Mouse (Mus musculus) CH12.LX (cell line): Measurements from ENCODE around the gene Trim7.

Experiments
- CHD2 ChIP-seq: IDR thresholded peaks from 2 replicates; pipeline ENCODE4 v1.6.1; 2011; ENCODE audit warnings: low read length, improper control_type of control experiment
- CTCF ChIP-seq, 2 experiments: IDR thresholded peaks in 1 of 2; conservative IDR thresholded peaks in 1 of 2; 2 replicates each; pipeline ENCODE4 v1.5.1; 2011 to 2012; ENCODE audit warnings: low read depth in 2 of 2, low read length in 2 of 2, improper control_type of control experiment in 1 of 2, inconsistent platforms in 1 of 2, mild to moderate bottlenecking in 1 of 2, moderate library complexity in 1 of 2
- ELF1 ChIP-seq: IDR thresholded peaks from 2 replicates; pipeline ENCODE4 v1.6.1; 2014; ENCODE audit warnings: low read depth, mild to moderate bottlenecking, inconsistent platforms, low read length, improper control_type of control experiment
- EP300 ChIP-seq: IDR thresholded peaks from 2 replicates; pipeline ENCODE4 v1.6.1; 2011; ENCODE audit warnings: low read length, improper control_type of control experiment
- ETS1 ChIP-seq: conservative IDR thresholded peaks from 2 replicates; pipeline ENCODE4 v1.6.1; 2012; ENCODE audit warnings: low read depth, mild to moderate bottlenecking, inconsistent platforms, low read length, improper control_type of control experiment, moderate library complexity
- IRF4 ChIP-seq: IDR thresholded peaks from 2 replicates; pipeline ENCODE4 v1.6.1; 2014; ENCODE audit warnings: low read depth, mild to moderate bottlenecking, inconsistent platforms, low read length, improper control_type of control experiment
- MAX ChIP-seq: IDR thresholded peaks from 2 replicates; pipeline ENCODE4 v1.6.1; 2011; ENCODE audit warnings: low read length, improper control_type of control experiment
- RCOR1 ChIP-seq: conservative IDR thresholded peaks from 2 replicates; pipeline ENCODE4 v1.6.1; 2012; ENCODE audit warnings: low read depth, mild to moderate bottlenecking, inconsistent platforms, low read length, improper control_type of control experiment
- UBTF ChIP-seq: IDR thresholded peaks from 2 replicates; pipeline ENCODE4 v1.6.1; 2012; ENCODE audit warnings: low read depth, mild to moderate bottlenecking, inconsistent platforms, low read length, improper control_type of control experiment, moderate library complexity
- USF1 ChIP-seq: IDR thresholded peaks from 2 replicates; pipeline ENCODE4 v1.6.1; 2014; ENCODE audit warnings: low read depth, mild to moderate bottlenecking, inconsistent platforms, low read length, improper control_type of control experiment

DNA sequence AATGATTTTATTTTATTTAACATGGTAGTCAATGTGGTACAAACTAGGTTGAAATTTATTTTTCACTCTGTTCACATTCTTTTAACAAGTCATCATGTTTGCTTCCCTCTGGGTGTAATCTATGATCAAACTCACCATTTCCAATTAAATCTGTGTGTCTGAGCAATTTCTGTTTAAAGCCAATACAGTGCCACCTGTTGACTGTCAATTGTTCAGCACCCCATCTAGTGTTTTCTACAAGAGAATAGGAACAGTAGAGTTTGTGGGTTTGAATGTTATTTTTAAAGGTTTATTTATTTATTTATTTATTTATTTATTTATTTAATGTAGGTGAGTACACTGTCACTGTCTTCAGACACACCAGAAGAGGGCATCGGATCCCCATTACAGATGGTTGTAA is 50.7 kb downstream of the Trim7 start:
- no peak for TF ChIP-seq RCOR1
- TF ChIP-seq UBTF, result no peak
- TF ChIP-seq CTCF (conservative IDR thresholded peaks at IDR 0.05 in 1 of 2, IDR thresholded peaks at IDR 0.05 in 1 of 2; ENCODE audit: low read depth in 2 of 2, low read length in 2 of 2), result peak in 1 of 2 experiments; percentile 69; a peak in 2 of 4 replicates
- no peak for TF ChIP-seq ETS1
- TF ChIP-seq MAX, result no peak
- no peak for TF ChIP-seq EP300
- no peak for TF ChIP-seq ELF1
- no peak for TF ChIP-seq IRF4
- no peak for TF ChIP-seq USF1
- no peak for TF ChIP-seq CHD2
